Mouse (Mus musculus): Measurements from ENCODE around the gene Tmem97.

DNA sequence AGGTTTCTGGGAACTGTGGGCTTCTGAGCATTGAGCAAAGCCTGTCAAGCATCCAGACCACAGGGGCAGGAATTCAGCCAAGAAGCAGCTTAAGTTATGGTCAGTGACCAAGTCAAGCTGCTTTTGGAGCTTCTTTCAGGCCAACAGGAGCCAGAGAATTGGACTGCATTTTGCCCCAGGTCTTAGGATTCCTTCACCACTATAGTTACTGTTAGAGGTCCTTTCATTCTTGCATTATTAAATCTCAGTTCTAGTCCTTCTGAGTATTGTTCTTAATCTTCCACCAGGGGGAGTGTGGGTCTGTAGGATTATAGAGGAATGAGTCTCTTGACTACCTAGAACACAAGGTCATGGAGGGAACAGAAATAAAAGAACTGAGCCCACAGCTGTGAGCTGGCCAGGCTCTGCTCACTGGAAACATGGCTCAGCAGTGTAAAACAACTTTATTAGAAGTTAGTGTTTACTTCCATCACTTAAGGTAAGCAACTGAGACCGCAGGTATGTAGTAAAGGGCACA is 28.0 kb downstream of the Tmem97 start:
- TF ChIP-seq CTCF (IDR thresholded peaks at IDR 0.05; ENCODE audit: borderline replicate concordance, control insufficient read depth, extremely low read depth, insufficient read depth, low read length, poor library complexity), result no peak
- no peak for TF ChIP-seq POLR2A (IDR thresholded peaks at IDR 0.05; ENCODE audit: control insufficient read depth, extremely low read depth, insufficient read depth, low read length, poor library complexity)
